Mouse (Mus musculus) liver, adult 2 months (tissue): ENCODE results near the gene Esrra.

Experiments used
- CTCF ChIP-seq: fragments of 200-500 bp; IDR thresholded peaks from 2 replicates; pipeline ENCODE4 v1.5.1; 2011; ENCODE audit warnings: low read depth, low read length, control low read depth
- POLR2A ChIP-seq: fragments of 200-500 bp; IDR thresholded peaks from 2 replicates; pipeline ENCODE4 v1.6.1; 2011; ENCODE audit warnings: low read length, control low read depth; ENCODE audit not compliant: insufficient read depth; ENCODE audit errors: extremely low read depth

DNA sequence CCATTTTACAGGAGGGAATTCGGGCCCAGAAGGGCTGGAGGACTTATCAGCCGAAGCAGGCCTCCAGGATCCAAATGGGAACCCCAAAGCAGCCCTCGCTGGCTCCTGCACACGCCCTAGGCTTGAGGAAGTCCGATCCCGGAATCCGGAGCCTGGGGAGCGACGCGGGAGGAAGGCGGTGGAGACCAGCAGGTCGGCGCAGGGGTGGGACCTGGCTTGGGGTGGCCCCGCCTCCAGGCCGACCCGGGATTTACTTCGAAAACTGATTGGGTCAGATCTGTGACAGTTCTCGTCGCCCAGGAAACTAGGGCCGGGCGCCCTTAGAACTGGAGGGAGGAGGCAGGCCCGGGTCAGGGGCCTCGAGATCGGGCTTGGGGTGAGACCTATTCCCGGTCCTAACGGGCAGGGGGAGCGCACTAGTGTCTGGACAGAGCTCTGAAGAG lies 20.7 kb upstream of the Esrra start, which contains the start of gene Gpr137:
- TF ChIP-seq CTCF (no peak), POLR2A (peak; percentile 80; the same call in 1 of the 2 replicates)
